Mouse (Mus musculus) MEL (cell line): ENCODE measurements around the gene Opcml. TPM values are rescaled to one million over a fixed set of nuclear protein-coding genes. Genes with fewer than 3 reads are reported as not detected.

Experiments used
- DNase-seq: peaks from one replicate; pipeline ENCODE4 v3.0.0; 2011; ENCODE audit warnings: low read depth, low spot score
- H3K27ac ChIP-seq: 2 replicates; pipeline ENCODE4 v1.5.1; 2012; ENCODE audit warnings: low read depth, mild to moderate bottlenecking, control low read depth, low read length, moderate library complexity; ENCODE audit not compliant: control insufficient read depth
- H3K27me3 ChIP-seq, 2 experiments: fragments of 150-350 bp in 1 of 2; sonication (generic) in 1 of 2; 2 replicates each; pipeline ENCODE4 v1.6.1; 2012; ENCODE audit warnings: low read length in 2 of 2, mild to moderate bottlenecking in 2 of 2, improper control_type of control experiment in 1 of 2, moderate library complexity in 1 of 2; ENCODE audit not compliant: insufficient read depth in 2 of 2, control insufficient read depth in 1 of 2
- H3K36me3 ChIP-seq, 2 experiments: 2 replicates each; pipeline ENCODE4 v1.6.1; 2012 to 2014; ENCODE audit warnings: low read length in 2 of 2, improper control_type of control experiment in 1 of 2, inconsistent platforms in 1 of 2, mild to moderate bottlenecking in 1 of 2; ENCODE audit not compliant: insufficient read depth in 2 of 2, control insufficient read depth in 1 of 2
- H3K4me1 ChIP-seq, 2 experiments: fragments of 150-350 bp in 1 of 2; sonication (generic) in 1 of 2; 2 replicates each; pipeline ENCODE4 v1.6.1; 2012; ENCODE audit warnings: low read length in 2 of 2, improper control_type of control experiment in 1 of 2, mild to moderate bottlenecking in 1 of 2; ENCODE audit not compliant: insufficient read depth in 2 of 2, control insufficient read depth in 1 of 2
- H3K4me3 ChIP-seq, 2 experiments: fragments of 150-350 bp in 1 of 2; sonication (generic) in 1 of 2; 2 replicates each; pipeline ENCODE4 v1.5.1; 2012; ENCODE audit warnings: low read depth in 2 of 2, low read length in 2 of 2, mild to moderate bottlenecking in 2 of 2, moderate library complexity in 2 of 2, control low read depth in 1 of 2, improper control_type of control experiment in 1 of 2; ENCODE audit not compliant: control insufficient read depth in 1 of 2, insufficient read depth in 1 of 2
- H3K79me2 ChIP-seq: 2 replicates; pipeline ENCODE4 v1.6.1; 2012; ENCODE audit warnings: mild to moderate bottlenecking, low read length, moderate library complexity; ENCODE audit not compliant: control insufficient read depth, poor library complexity, insufficient read depth
- H3K9ac ChIP-seq: 2 replicates; pipeline ENCODE4 v1.6.1; 2012; ENCODE audit warnings: low read depth, mild to moderate bottlenecking, control low read depth, low read length, moderate library complexity; ENCODE audit not compliant: control insufficient read depth, poor library complexity, severe bottlenecking
- H3K9me3 ChIP-seq: fragments of 150-350 bp; sonication (generic); replicated peaks from 2 replicates; pipeline ENCODE4 v1.6.1; 2012; ENCODE audit warnings: mild to moderate bottlenecking, low read length, improper control_type of control experiment, moderate library complexity; ENCODE audit not compliant: insufficient read depth
- BHLHE40 ChIP-seq: IDR thresholded peaks from 2 replicates; pipeline ENCODE4 v1.6.1; 2012; ENCODE audit warnings: low read depth, mild to moderate bottlenecking, inconsistent platforms, low read length, improper control_type of control experiment, borderline replicate concordance
- CTCF ChIP-seq, 3 experiments: IDR thresholded peaks in 2 of 3; conservative IDR thresholded peaks in 1 of 3; 2 replicates each; pipeline ENCODE4 v1.5.1; 2011 to 2012; ENCODE audit warnings: low read length in 3 of 3, low read depth in 2 of 3, mild to moderate bottlenecking in 2 of 3, improper control_type of control experiment in 1 of 3, inconsistent platforms in 1 of 3, mixed read lengths in 1 of 3, moderate library complexity in 1 of 3; ENCODE audit not compliant: control insufficient read depth in 1 of 3, insufficient read depth in 1 of 3, poor library complexity in 1 of 3, severe bottlenecking in 1 of 3
- E2F4 ChIP-seq: IDR thresholded peaks from 2 replicates; pipeline ENCODE4 v1.6.1; 2011; ENCODE audit warnings: low read depth, low read length, improper control_type of control experiment, borderline replicate concordance
- EP300 ChIP-seq, 2 experiments: IDR thresholded peaks; 2 replicates each; pipeline ENCODE4 v1.6.1; 2011; ENCODE audit warnings: improper control_type of control experiment in 2 of 2, low read length in 2 of 2, low read depth in 1 of 2, mild to moderate bottlenecking in 1 of 2
- MAFK ChIP-seq: IDR thresholded peaks from 2 replicates; pipeline ENCODE4 v1.6.1; 2011; ENCODE audit warnings: low read depth, mild to moderate bottlenecking, low read length, improper control_type of control experiment, borderline replicate concordance
- MAX ChIP-seq: IDR thresholded peaks from 2 replicates; pipeline ENCODE4 v1.6.1; 2011; ENCODE audit warnings: low read length, improper control_type of control experiment
- MAZ ChIP-seq: IDR thresholded peaks from 2 replicates; pipeline ENCODE4 v1.6.1; 2012; ENCODE audit warnings: low read depth, mild to moderate bottlenecking, inconsistent platforms, low read length, improper control_type of control experiment
- MEF2A ChIP-seq: IDR thresholded peaks from 2 replicates; pipeline ENCODE4 v1.6.1; 2014; ENCODE audit warnings: low read depth, mild to moderate bottlenecking, inconsistent platforms, low read length, improper control_type of control experiment; ENCODE audit not compliant: poor library complexity, insufficient replicate concordance, severe bottlenecking; ENCODE audit errors: extremely low read depth
- MYC ChIP-seq: IDR thresholded peaks from 2 replicates; pipeline ENCODE4 v1.6.1; 2011; ENCODE audit warnings: low read depth, mild to moderate bottlenecking, low read length, improper control_type of control experiment, moderate library complexity
- NELFE ChIP-seq: IDR thresholded peaks from 2 replicates; pipeline ENCODE4 v1.6.1; 2011; ENCODE audit warnings: low read depth, low read length, improper control_type of control experiment
- POLR2A ChIP-seq, 2 experiments: IDR thresholded peaks; 2 replicates each; pipeline ENCODE4 v1.6.1; 2011 to 2012; ENCODE audit warnings: low read length in 2 of 2, mild to moderate bottlenecking in 2 of 2, control low read depth in 1 of 2, improper control_type of control experiment in 1 of 2, low read depth in 1 of 2, moderate library complexity in 1 of 2; ENCODE audit not compliant: control insufficient read depth in 1 of 2, insufficient read depth in 1 of 2, poor library complexity in 1 of 2
- POLR2AphosphoS5 ChIP-seq: IDR thresholded peaks from 2 replicates; pipeline ENCODE4 v1.6.1; 2012; ENCODE audit warnings: low read depth, borderline replicate concordance, mild to moderate bottlenecking, inconsistent platforms, low read length, moderate library complexity, mixed read lengths
- RAD21 ChIP-seq: IDR thresholded peaks from 2 replicates; pipeline ENCODE4 v1.6.1; 2011; ENCODE audit warnings: mild to moderate bottlenecking, low read depth, low read length, improper control_type of control experiment
- SIN3A ChIP-seq: IDR thresholded peaks from 2 replicates; pipeline ENCODE4 v1.6.1; 2012; ENCODE audit warnings: low read length, improper control_type of control experiment, inconsistent platforms
- TBP ChIP-seq: IDR thresholded peaks from 2 replicates; pipeline ENCODE4 v1.8.0; 2011; ENCODE audit warnings: low read depth, low read length, improper control_type of control experiment
- TCF12 ChIP-seq: IDR thresholded peaks from 2 replicates; pipeline ENCODE4 v1.6.1; 2014; ENCODE audit warnings: low read depth, mild to moderate bottlenecking, inconsistent platforms, low read length, improper control_type of control experiment, moderate library complexity
- ZKSCAN1 ChIP-seq: IDR thresholded peaks from 2 replicates; pipeline ENCODE4 v1.6.1; 2012; ENCODE audit warnings: low read depth, mild to moderate bottlenecking, inconsistent platforms, low read length, improper control_type of control experiment, moderate library complexity
- ZNF384 ChIP-seq: IDR thresholded peaks from 2 replicates; pipeline ENCODE4 v1.6.1; 2012; ENCODE audit warnings: low read depth, mild to moderate bottlenecking, inconsistent platforms, low read length, improper control_type of control experiment
- polyA plus RNA-seq, 2 experiments: library from polyadenylated mRNA; stranded (reverse) in 1 of 2; unstranded in 1 of 2; fragments of >175 nt in 1 of 2; fragments of >200 nt in 1 of 2; gene quantifications; 2 replicates each; pipeline versions ENCODE4 v1.2.1 to v1.2.4; 2012; ENCODE audit warnings: low replicate concordance in 2 of 2, low read depth in 1 of 2; ENCODE audit not compliant: insufficient read length in 2 of 2, insufficient read depth in 1 of 2, missing spikeins in 1 of 2
- total RNA-seq: library from RNA; depleted of rRNA; stranded (reverse); fragments of 300-350 nt; gene quantifications from 2 replicates; pipeline ENCODE4 v1.2.3, GENCODE M21; 2012

The Opcml gene
- total and polyA plus RNA-seq, 3 experiments: not detected

DNA sequence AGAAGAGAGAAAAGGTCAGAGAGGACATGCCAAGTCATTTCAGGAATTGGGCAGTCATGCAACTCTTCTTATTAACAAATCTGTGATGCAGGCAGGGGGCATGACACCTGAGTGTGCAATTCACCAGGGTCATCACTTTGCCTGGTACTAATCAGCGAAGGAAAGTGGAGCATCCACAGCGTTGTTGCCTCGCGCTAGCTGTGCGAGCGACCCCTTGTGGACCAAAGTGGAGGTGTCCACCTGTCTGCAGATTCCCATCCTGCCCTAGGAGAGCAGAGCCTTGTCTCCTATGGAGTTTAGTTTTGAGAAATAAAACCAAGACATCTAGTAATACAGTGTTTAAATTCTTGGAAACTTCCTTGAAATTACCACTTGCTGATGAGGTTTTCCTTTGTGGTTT is 381.3 kb downstream of the Opcml start:
- DNase-seq: no peak

DNA sequence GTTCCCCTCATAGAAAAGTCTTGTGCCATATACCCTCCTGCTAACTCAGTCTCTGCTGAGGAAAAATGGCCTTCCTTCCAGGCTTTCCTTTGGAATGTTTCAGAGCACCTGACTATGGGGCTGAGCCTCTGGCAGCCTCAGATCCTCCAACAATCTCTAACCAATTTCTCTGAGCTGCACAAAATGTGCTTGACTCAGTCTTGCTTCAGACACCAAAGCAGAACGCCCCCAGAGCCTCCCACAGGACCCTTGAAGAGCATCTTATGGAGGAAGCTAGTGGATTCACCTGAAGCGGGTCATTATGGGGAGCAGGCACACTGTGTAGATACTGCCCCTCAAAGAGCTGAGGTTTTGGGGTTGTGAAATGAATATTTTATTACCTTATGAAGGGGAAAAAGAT is 386.5 kb downstream of the Opcml start:
- Histone ChIP-seq H3K27me3 (no peaks in the 10 kb centered on the region), H3K9ac (no peak overlapping the region), H3K4me3 (no peak overlapping the region), H3K27ac (no peak overlapping the region), H3K4me1 (no peaks in the 10 kb centered on the region), H3K79me2 (no peaks in the 10 kb centered on the region), H3K36me3 (no peaks in the 10 kb centered on the region), H3K9me3 (no peaks in the 10 kb centered on the region)
- no peak for DNase-seq
- no peak for TF ChIP-seq SIN3A
- TF ChIP-seq NELFE: no peak
- TF ChIP-seq MYC: no peak
- TF ChIP-seq MAZ: no peak
- no peak for TF ChIP-seq POLR2AphosphoS5
- no peak for TF ChIP-seq MAX
- no peak for TF ChIP-seq E2F4
- TF ChIP-seq BHLHE40: no peak
- TF ChIP-seq ZKSCAN1: no peak
- no peak for TF ChIP-seq TCF12
- TF ChIP-seq EP300 (IDR thresholded peaks at IDR 0.05; ENCODE audit: low read depth in 1 of 2, low read length in 2 of 2): no peak

More for the DNA sequence above, 381.3 kb downstream of the Opcml start:
- Histone ChIP-seq H3K9me3 (no peaks in the 10 kb centered on the region), H3K27me3 (no peaks in the 10 kb centered on the region)
- peak in 1 of 3 experiments; percentile 21; a peak in 1 of 6 replicates for TF ChIP-seq CTCF (IDR thresholded peaks at IDR 0.05 in 2 of 3, conservative IDR thresholded peaks at IDR 0.05 in 1 of 3; ENCODE audit: control insufficient read depth in 1 of 3, insufficient read depth in 1 of 3, low read depth in 2 of 3, low read length in 3 of 3, poor library complexity in 1 of 3, severe bottlenecking in 1 of 3)
- TF ChIP-seq ZNF384: no peak
- TF ChIP-seq, all 39 proteins: peak for 1
- Histone ChIP-seq H3K79me2 (no peaks in the 10 kb centered on the region), H3K4me3 (no peak overlapping the region), H3K36me3 (no peaks in the 10 kb centered on the region), H3K4me1 (no peaks in the 10 kb centered on the region), H3K27ac (no peak overlapping the region), H3K9ac (no peak overlapping the region)

DNA sequence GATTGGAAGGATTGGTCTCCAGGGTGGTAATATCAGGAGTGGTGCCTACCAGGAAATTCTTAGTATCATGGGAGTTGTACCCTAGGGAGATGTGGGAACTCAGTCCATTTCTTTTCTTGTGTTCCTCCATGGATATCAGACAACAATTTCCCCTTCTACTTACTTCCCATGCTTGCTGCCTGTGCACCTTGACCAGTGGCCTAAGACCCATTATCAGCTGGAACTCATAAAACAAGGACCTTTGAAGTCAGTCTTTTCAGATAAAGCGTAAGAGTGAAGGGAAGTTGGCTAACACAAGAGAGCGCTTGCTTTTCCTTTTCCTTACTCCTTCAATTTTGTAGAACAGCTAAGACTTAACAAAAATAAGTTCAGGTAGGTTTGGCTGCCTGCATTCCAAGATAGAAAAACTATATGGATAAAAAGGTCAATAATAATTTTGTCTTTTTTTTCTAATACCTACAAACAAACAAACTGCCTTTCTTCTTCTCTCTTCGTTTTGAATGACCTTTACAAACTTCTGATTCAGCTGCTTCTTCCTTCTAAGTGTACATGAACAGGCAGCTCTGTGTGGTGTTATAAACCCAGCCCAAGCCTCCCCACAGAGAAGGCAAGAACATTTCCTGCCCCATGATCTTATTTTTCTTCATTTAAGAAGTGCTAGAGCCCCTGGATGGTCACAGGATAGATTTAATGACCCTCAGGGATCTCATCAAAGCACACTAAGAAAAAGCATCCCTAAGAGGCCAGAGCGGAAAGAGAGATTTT is 387.7 kb downstream of the Opcml start:
- H3K27ac ChIP-seq: no peak overlapping the region
- no peak for DNase-seq
- TF ChIP-seq MEF2A (no peak), NELFE (no peak), MAX (no peak), POLR2A (IDR thresholded peaks at IDR 0.05; ENCODE audit: control insufficient read depth in 1 of 2, insufficient read depth in 1 of 2, low read depth in 1 of 2, low read length in 2 of 2, poor library complexity in 1 of 2) (no peak), RAD21 (no peak), MAFK (no peak), TBP (no peak)
- H3K27me3 ChIP-seq: no peaks in the 10 kb centered on the region
- no peaks in the 10 kb centered on the region for H3K36me3 ChIP-seq
- no peaks in the 10 kb centered on the region for H3K79me2 ChIP-seq
- H3K9me3 ChIP-seq: no peaks in the 10 kb centered on the region
- no peak overlapping the region for H3K4me3 ChIP-seq
- H3K4me1 ChIP-seq: no peaks in the 10 kb centered on the region
- H3K9ac ChIP-seq: no peak overlapping the region
